Mouse (Mus musculus): Measurements from ENCODE around the gene Ltbp3.

DNA sequence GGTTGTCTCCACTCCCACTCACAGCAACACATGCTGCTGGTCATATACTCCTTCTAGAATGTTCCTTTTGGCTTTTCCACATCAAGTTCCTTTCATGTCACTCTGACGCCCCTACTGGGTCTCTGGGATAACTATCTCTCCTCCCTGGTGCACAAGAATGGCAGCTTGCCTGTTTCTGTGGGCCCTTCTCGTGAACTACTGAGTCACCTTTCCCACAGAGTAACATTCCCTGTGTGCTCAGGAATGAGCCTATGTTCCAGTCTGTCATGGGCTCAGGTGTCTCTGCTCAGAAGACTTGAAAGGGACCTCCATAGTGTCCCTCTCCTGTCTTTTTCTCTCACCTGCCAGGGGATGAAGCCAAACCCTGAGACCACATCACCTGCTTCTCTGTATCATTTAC lies 1.3 kb upstream of the Ltbp3 start:
- TF ChIP-seq CTCF (IDR thresholded peaks at IDR 0.05; ENCODE audit: control insufficient read depth, insufficient read depth, low read length) = no peak
- TF ChIP-seq POLR2A (IDR thresholded peaks at IDR 0.05; ENCODE audit: borderline replicate concordance, control insufficient read depth, low read depth, low read length) = no peak
